Mouse (Mus musculus) bone marrow, adult 2 months (tissue): ENCODE results near the gene Ntrk3.

Experiments
- CTCF ChIP-seq: fragments of 200-500 bp; IDR thresholded peaks from 2 replicates; pipeline ENCODE4 v1.5.1; 2011; ENCODE audit warnings: low read length, control low read depth; ENCODE audit not compliant: control insufficient read depth, insufficient read depth
- POLR2A ChIP-seq: fragments of 200-500 bp; IDR thresholded peaks from 2 replicates; pipeline ENCODE4 v1.6.1; 2011; ENCODE audit warnings: low read depth, mild to moderate bottlenecking, control low read depth, low read length, borderline replicate concordance; ENCODE audit not compliant: control insufficient read depth

GRCm38 (mm10) chr7:78297290-78297689, 440.5 kb downstream of the Ntrk3 start:
- no peak for TF ChIP-seq CTCF
- TF ChIP-seq POLR2A = no peak
